In genomic region chr4:43760460-43760859, GRCm38 (mm10) we compare ENCODE assay signal across 9 mouse cellular contexts. TPM values are rescaled to one million over a fixed set of nuclear protein-coding genes. Genes with fewer than 3 reads are reported as not detected.
DNase-seq lines count a peak whose midpoint lies in the region.
"Had no signal": no experiment of that assay in that cellular context is flagged by ENCODE, and none has a peak within 500 bp of the region (broad histone marks: within the 10 kb centered on the region; RNA-seq: fewer than 3 reads in every experiment).

No protein-coding gene starts in this region.

- no peaks in the 10 kb centered on the region for H3K27me3 ChIP-seq in heart, embryonic 10.5 days (ENCODE audit: insufficient read depth, poor library complexity, severe bottlenecking)

- no peaks in the 10 kb centered on the region for H3K36me3 ChIP-seq in heart, embryonic 10.5 days

- H3K9me3 ChIP-seq in heart, embryonic 10.5 days = no peaks in the 10 kb centered on the region

- DNase-seq in heart, adult 18-20 months = peak; percentile 47 to 62
- DNase-seq in heart, embryonic 10.5 days (ENCODE audit: low spot score) = no peak
- peak; percentile 50 for DNase-seq in right cerebral cortex, postnatal 14 days
- no peak for DNase-seq in right cerebral cortex, postnatal 25 days
- peak; percentile 28 for DNase-seq in brain, adult 2 months (ENCODE audit: low read depth, low spot score)
- peak; percentile 8 for DNase-seq in layer of hippocampus, adult 9-11 months
- peak; percentile 68 for DNase-seq in retina, embryonic 14.5 days (ENCODE audit: low spot score)
- no peak for DNase-seq in spleen, adult 12 weeks (ENCODE audit: low spot score)

- no peak overlapping the region for H3K4me3 ChIP-seq in heart, embryonic 10.5 days

- H3K27ac ChIP-seq in heart, embryonic 10.5 days = no peak overlapping the region

- peaks cover 19% of the 10 kb centered on the region; the same call in 1 of the 2 replicates for H3K4me1 ChIP-seq in heart, embryonic 10.5 days

- WGBS in heart, embryonic 10.5 days = 72% methylated on average over 10 of the region's 10 CpGs

RNA-seq across cellular contexts. Expression of gene Olfr159, which starts 10.3 kb away (rescaled TPM):
- not detected for total RNA-seq in heart, adult 18-20 months (2021)
- not detected in 2 replicates for polyA plus RNA-seq in heart, embryonic 10.5 days (2016; fragmentation: Nextera tagmentation; extraction: Ambion mirVana)
- polyA plus RNA-seq: cerebellum, adult 2 months had no signal

RNA-seq across cellular contexts. Expression of gene Spaar, which starts 30.6 kb away (rescaled TPM):
- 1 to 10 TPM; 3.4 to 4.5 TPM for total RNA-seq in heart, adult 18-20 months (2021)
- polyA plus RNA-seq in heart, embryonic 10.5 days (2016; fragmentation: Nextera tagmentation; extraction: Ambion mirVana) = 0.16 and 0.23 TPM in 2 replicates

RNA-seq across cellular contexts. Expression of gene Hrct1, which starts 33.5 kb away (rescaled TPM):
- total RNA-seq in heart, adult 18-20 months (2021) = 1 to 10 TPM; 4.2 to 4.9 TPM
- polyA plus RNA-seq in heart, embryonic 10.5 days (2016; fragmentation: Nextera tagmentation; extraction: Ambion mirVana) = 0.53 and 0.92 TPM in 2 replicates

RNA-seq across cellular contexts. Expression of gene Olfr71, which starts 50.4 kb away (rescaled TPM):
- not detected for total RNA-seq in heart, adult 18-20 months (2021)
- not detected in 2 replicates for polyA plus RNA-seq in heart, embryonic 10.5 days (2016; fragmentation: Nextera tagmentation; extraction: Ambion mirVana)
- polyA plus RNA-seq: cerebellum, adult 2 months had no signal

RNA-seq across cellular contexts. Expression of gene Olfr70, which starts 59.9 kb away (rescaled TPM):
- total RNA-seq in heart, adult 18-20 months (2021) = not detected
- polyA plus RNA-seq in heart, embryonic 10.5 days (2016; fragmentation: Nextera tagmentation; extraction: Ambion mirVana) = not detected in 2 replicates
- polyA plus RNA-seq: cerebellum, adult 2 months had no signal

Comparison
In these comparisons a context has a peak if more than half of its experiments do, and no peak if none do; other contexts are left out.
1. DNase-seq: peak in heart, adult 18-20 months (2 of 2), right cerebral cortex, postnatal 14 days (single experiment), brain, adult 2 months (single experiment), layer of hippocampus, adult 9-11 months (single experiment) and retina, embryonic 14.5 days (single experiment); none in heart, embryonic 10.5 days (single experiment), right cerebral cortex, postnatal 25 days (single experiment) and spleen, adult 12 weeks (single experiment).